Mouse (Mus musculus): ENCODE measurements around the gene Hrk. TPM values are rescaled to one million over a fixed set of nuclear protein-coding genes. Genes with fewer than 3 reads are reported as not detected.

Gene Hrk
- polyA plus RNA-seq, 1 experiment from 2014 or later = not detected

- no peak overlapping the region for H3K4me3 ChIP-seq
- H3K4me1 ChIP-seq = peaks cover 61% of the 10 kb centered on the region
- no peak for ATAC-seq (ENCODE audit: extremely low read depth, insufficient number of reproducible peaks, low FRiP score, low TSS enrichment)
- H3K9ac ChIP-seq = peak overlapping the region; percentile 40; the same call in 1 of the 2 replicates
- H3K36me3 ChIP-seq = peaks cover 51% of the 10 kb centered on the region
- H3K4me2 ChIP-seq = no peak overlapping the region
- 81% methylated on average over 12 of the region's 12 CpGs for WGBS
- no peaks in the 10 kb centered on the region for H3K9me3 ChIP-seq
- no peak overlapping the region for H3K27ac ChIP-seq (replicated peaks)
- H3K27me3 ChIP-seq (replicated peaks) = no peaks in the 10 kb centered on the region
These were observed 21.0 kb upstream of the Hrk start for GRCm38 (mm10) chr5:118143211-118144026.

GRCm38 (mm10) chr5:118144327-118144726 is 20.1 kb upstream of the Hrk start:
- H3K9me3 ChIP-seq = no peaks in the 10 kb centered on the region
- peaks cover 70% of the 10 kb centered on the region for H3K4me1 ChIP-seq
- H3K27me3 ChIP-seq (replicated peaks) = no peaks in the 10 kb centered on the region
- H3K9ac ChIP-seq = no peak overlapping the region
- no peak for ATAC-seq (ENCODE audit: extremely low read depth, insufficient number of reproducible peaks, low FRiP score, low TSS enrichment)
- H3K36me3 ChIP-seq = peaks cover 41% of the 10 kb centered on the region
- H3K4me2 ChIP-seq = no peak overlapping the region
- H3K27ac ChIP-seq (replicated peaks) = no peak overlapping the region
- no peak overlapping the region for H3K4me3 ChIP-seq
- 83% methylated on average over 4 of the region's 4 CpGs for WGBS

GRCm38 (mm10) chr5:118144770-118145169 is 19.7 kb upstream of the Hrk start:
- H3K4me2 ChIP-seq = no peak overlapping the region
- H3K36me3 ChIP-seq = peaks cover 37% of the 10 kb centered on the region
- ATAC-seq (ENCODE audit: extremely low read depth, insufficient number of reproducible peaks, low FRiP score, low TSS enrichment) = no peak
- WGBS = 56% methylated on average over 6 of the region's 6 CpGs
- H3K9me3 ChIP-seq = no peaks in the 10 kb centered on the region
- no peak overlapping the region for H3K9ac ChIP-seq
- H3K4me3 ChIP-seq = no peak overlapping the region
- no peaks in the 10 kb centered on the region for H3K27me3 ChIP-seq (replicated peaks)
- H3K4me1 ChIP-seq = peaks cover 71% of the 10 kb centered on the region
- no peak overlapping the region for H3K27ac ChIP-seq (replicated peaks)

GRCm38 (mm10) chr5:118145458-118145857 is 19.0 kb upstream of the Hrk start:
- WGBS = 75% methylated on average over 3 of the region's 3 CpGs
- H3K9ac ChIP-seq = peak overlapping the region; percentile 58
- no peak for ATAC-seq (ENCODE audit: extremely low read depth, insufficient number of reproducible peaks, low FRiP score, low TSS enrichment)
- H3K36me3 ChIP-seq = peaks cover 30% of the 10 kb centered on the region
- no peaks in the 10 kb centered on the region for H3K9me3 ChIP-seq
- H3K4me1 ChIP-seq = peaks cover 72% of the 10 kb centered on the region
- H3K27ac ChIP-seq (replicated peaks) = peak overlapping the region; percentile 69
- H3K4me3 ChIP-seq = no peak overlapping the region
- H3K27me3 ChIP-seq (replicated peaks) = no peaks in the 10 kb centered on the region
- no peak overlapping the region; the same call in 1 of the 2 replicates for H3K4me2 ChIP-seq

GRCm38 (mm10) chr5:118145999-118146679 is 18.3 kb upstream of the Hrk start:
- H3K4me2 ChIP-seq = peak overlapping the region; percentile 42
- H3K27ac ChIP-seq (replicated peaks) = peak overlapping the region; percentile 69
- no peaks in the 10 kb centered on the region for H3K27me3 ChIP-seq (replicated peaks)
- H3K4me3 ChIP-seq = no peak overlapping the region; the same call in 1 of the 2 replicates
- peaks cover 70% of the 10 kb centered on the region for H3K4me1 ChIP-seq
- peaks cover 27% of the 10 kb centered on the region for H3K36me3 ChIP-seq
- peak overlapping the region; percentile 58 for H3K9ac ChIP-seq
- H3K9me3 ChIP-seq = no peaks in the 10 kb centered on the region
- 38% methylated on average over 15 of the region's 15 CpGs for WGBS
- ATAC-seq (ENCODE audit: extremely low read depth, insufficient number of reproducible peaks, low FRiP score, low TSS enrichment) = no peak; the same call in 1 of the 2 replicates

- ATAC-seq (ENCODE audit: extremely low read depth, insufficient number of reproducible peaks, low FRiP score, low TSS enrichment) = no peak
- H3K27ac ChIP-seq (replicated peaks) = peak overlapping the region; percentile 69; the same call in 1 of the 2 replicates
- H3K9me3 ChIP-seq = no peaks in the 10 kb centered on the region
- H3K36me3 ChIP-seq = peaks cover 27% of the 10 kb centered on the region
- H3K9ac ChIP-seq = peak overlapping the region; percentile 44; the same call in 1 of the 2 replicates
- peaks cover 72% of the 10 kb centered on the region for H3K4me1 ChIP-seq
- no peak overlapping the region for H3K4me3 ChIP-seq
- no peak overlapping the region for H3K4me2 ChIP-seq
- 77% methylated on average over 10 of the region's 10 CpGs for WGBS
- no peaks in the 10 kb centered on the region for H3K27me3 ChIP-seq (replicated peaks)
These were observed 17.2 kb upstream of the Hrk start for GRCm38 (mm10) chr5:118147264-118147663.

GRCm38 (mm10) chr5:118149711-118150110 is 14.7 kb upstream of the Hrk start:
- H3K36me3 ChIP-seq = peaks cover 25% of the 10 kb centered on the region
- no peak for ATAC-seq (ENCODE audit: extremely low read depth, insufficient number of reproducible peaks, low FRiP score, low TSS enrichment)
- H3K9me3 ChIP-seq = no peaks in the 10 kb centered on the region
- H3K27me3 ChIP-seq (replicated peaks) = no peaks in the 10 kb centered on the region
- peak overlapping the region; percentile 15; the same call in 1 of the 2 replicates for H3K9ac ChIP-seq
- H3K4me2 ChIP-seq = no peak overlapping the region
- H3K4me3 ChIP-seq = no peak overlapping the region
- H3K27ac ChIP-seq (replicated peaks) = peak overlapping the region; percentile 33
- peaks cover 77% of the 10 kb centered on the region for H3K4me1 ChIP-seq
- WGBS = 40% methylated on average over 3 of the region's 3 CpGs

- Histone ChIP-seq H3K4me2 (peak within 1 kb of the TSS; percentile 75), H3K9me3 (no peaks in the 10 kb centered on the region), H3K27me3 (replicated peaks) (peaks cover 8% of the 10 kb centered on the region), H3K36me3 (peaks cover 21% of the 10 kb centered on the region), H3K9ac (peak within 1 kb of the TSS; percentile 90), H3K4me3 (peak within 1 kb of the TSS; percentile 76), H3K27ac (replicated peaks) (peak within 1 kb of the TSS; percentile 41), H3K4me1 (peaks cover 44% of the 10 kb centered on the region)
- ATAC-seq (ENCODE audit: extremely low read depth, insufficient number of reproducible peaks, low FRiP score, low TSS enrichment) = peak; percentile 32; the same call in 1 of the 2 replicates
- under 1% methylated on average over 67 of the region's 67 CpGs for WGBS
These were observed 9.4 kb upstream of the Hrk start, which contains the start of gene Fbxw8 for GRCm38 (mm10) chr5:118154839-118155564. Gene Fbxw8, minus strand, starts transcription at chr5:118155464.

GRCm38 (mm10) chr5:118155565-118155947 is 8.9 kb upstream of the Hrk start:
- Histone ChIP-seq H3K4me2 (peak overlapping the region; percentile 75), H3K4me1 (peaks cover 39% of the 10 kb centered on the region), H3K9me3 (no peaks in the 10 kb centered on the region), H3K27me3 (replicated peaks) (peaks cover 13% of the 10 kb centered on the region), H3K36me3 (peaks cover 21% of the 10 kb centered on the region), H3K27ac (replicated peaks) (no peak overlapping the region), H3K4me3 (peak overlapping the region; percentile 76), H3K9ac (peak overlapping the region; percentile 90)
- WGBS = 18% methylated on average over 9 of the region's 9 CpGs
- ATAC-seq (ENCODE audit: extremely low read depth, insufficient number of reproducible peaks, low FRiP score, low TSS enrichment) = no peak

GRCm38 (mm10) chr5:118156976-118157375 is 7.5 kb upstream of the Hrk start:
- Histone ChIP-seq H3K27ac (replicated peaks) (no peak overlapping the region), H3K4me1 (peaks cover 35% of the 10 kb centered on the region), H3K9me3 (no peaks in the 10 kb centered on the region), H3K4me2 (no peak overlapping the region), H3K36me3 (peaks cover 9% of the 10 kb centered on the region; the same call in 1 of the 2 replicates), H3K27me3 (replicated peaks) (peaks cover 28% of the 10 kb centered on the region), H3K4me3 (no peak overlapping the region), H3K9ac (no peak overlapping the region)
- ATAC-seq (ENCODE audit: extremely low read depth, insufficient number of reproducible peaks, low FRiP score, low TSS enrichment) = no peak
- 17% methylated on average over 4 of the region's 4 CpGs for WGBS

- H3K9ac ChIP-seq = no peak overlapping the region
- ATAC-seq (ENCODE audit: extremely low read depth, insufficient number of reproducible peaks, low FRiP score, low TSS enrichment) = no peak
- H3K4me1 ChIP-seq = peaks cover 14% of the 10 kb centered on the region
- WGBS = 42% methylated on average over 4 of the region's 4 CpGs
- no peak overlapping the region for H3K4me3 ChIP-seq
- no peak overlapping the region for H3K4me2 ChIP-seq
- no peaks in the 10 kb centered on the region for H3K9me3 ChIP-seq
- H3K27ac ChIP-seq (replicated peaks) = no peak overlapping the region
- H3K36me3 ChIP-seq = no peaks in the 10 kb centered on the region
- peaks cover 63% of the 10 kb centered on the region for H3K27me3 ChIP-seq (replicated peaks)
These were observed 3.8 kb upstream of the Hrk start for GRCm38 (mm10) chr5:118160691-118161090.

Measured in heart, embryonic 13.5 days (tissue).